Mouse (Mus musculus): ENCODE data around the gene Kctd8.

DNA sequence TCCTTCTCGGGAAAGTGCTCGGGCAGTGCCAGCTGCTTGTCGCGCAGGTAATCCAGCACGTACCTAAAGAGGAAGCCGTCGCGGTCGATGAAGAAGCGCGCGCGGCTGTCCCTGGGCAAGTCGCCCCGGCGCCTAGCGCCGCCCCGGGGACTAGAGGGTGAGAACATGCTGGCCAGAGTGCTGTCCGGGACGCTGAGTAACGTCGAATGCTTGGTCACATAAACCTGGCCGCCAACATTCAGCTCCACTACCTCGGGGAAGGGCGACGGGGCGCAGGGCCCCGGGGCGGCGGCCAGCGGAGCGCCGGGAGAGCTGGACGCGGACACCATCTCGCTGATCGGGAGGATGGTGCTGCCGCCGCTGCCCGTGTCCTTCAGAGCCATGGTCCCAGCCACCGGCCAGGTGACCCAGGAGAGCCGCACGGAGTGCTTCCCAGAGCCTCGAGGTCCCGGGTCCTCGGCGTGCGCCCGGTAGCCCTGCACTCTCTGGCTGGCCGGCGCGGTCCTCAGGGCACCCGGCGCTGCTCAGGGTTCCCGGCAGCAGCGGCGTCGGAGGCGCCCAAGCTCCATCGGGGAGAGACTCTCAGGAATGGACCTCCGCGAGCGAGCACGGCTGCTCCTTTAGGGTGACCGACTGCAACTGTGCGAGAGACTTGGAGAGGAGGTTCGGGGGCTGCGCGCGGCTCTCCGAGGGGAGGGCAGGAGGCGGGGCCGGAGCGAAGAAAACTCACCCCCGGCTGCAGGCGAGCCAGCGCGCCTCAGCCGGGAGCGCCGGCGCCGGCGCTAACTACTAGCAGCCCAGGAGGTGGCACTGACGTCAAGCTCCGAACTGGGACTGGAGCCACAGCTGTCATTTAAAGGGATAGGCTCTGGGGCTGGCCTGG lies at the start of gene Kctd8:
- TF ChIP-seq CTCF (IDR thresholded peaks at IDR 0.05; ENCODE audit: low read depth) (peak; percentile 42), EP300 (IDR thresholded peaks at IDR 0.05; ENCODE audit: low read depth) (no peak)

All from heart, postnatal 0 days (tissue).